Mouse (Mus musculus) lung, postnatal 0 days (tissue): Measurements from ENCODE around the gene Acbd7. TPM values are rescaled to one million over a fixed set of nuclear protein-coding genes. Genes with fewer than 3 reads are reported as not detected.

Source experiments
- ATAC-seq: fragments of 200-750 bp; cut with Nextera tagmentation; 2 replicates; pipeline ENCODE4 v1.8.0; 2017; ENCODE audit warnings: moderate library complexity
- DNase-seq: peaks from one replicate; pipeline ENCODE4 v3.0.0-alpha.2; 2016; ENCODE audit warnings: low spot score
- H3K27ac ChIP-seq: fragments of 300-500 bp; sonication (generic); 2 replicates; pipeline ENCODE4 v1.5.1; 2014; ENCODE audit warnings: antibody characterized with exemption, mild to moderate bottlenecking, low read length, mixed read lengths
- H3K27me3 ChIP-seq: fragments of 300-500 bp; sonication (generic); replicated peaks from 2 replicates; pipeline ENCODE4 v1.6.1; 2014; ENCODE audit warnings: low read length, mixed read lengths; ENCODE audit not compliant: insufficient read depth
- H3K36me3 ChIP-seq: fragments of 300-500 bp; sonication (generic); 2 replicates; pipeline ENCODE4 v1.6.1; 2014; ENCODE audit warnings: low read length, mixed read lengths; ENCODE audit not compliant: insufficient read depth
- H3K4me1 ChIP-seq: fragments of 300-500 bp; sonication (generic); 2 replicates; pipeline ENCODE4 v1.6.1; 2014; ENCODE audit warnings: antibody characterized with exemption, low read depth, low read length, mixed read lengths; ENCODE audit not compliant: insufficient read depth
- H3K4me2 ChIP-seq: fragments of 300-500 bp; sonication (generic); replicated peaks from 2 replicates; pipeline ENCODE4 v1.6.1; 2014; ENCODE audit warnings: low read depth, mild to moderate bottlenecking, low read length, moderate library complexity, mixed read lengths
- H3K4me3 ChIP-seq: fragments of 300-500 bp; sonication (generic); 2 replicates; pipeline ENCODE4 v1.5.1; 2014; ENCODE audit warnings: low read depth, low read length
- H3K9ac ChIP-seq: fragments of 300-500 bp; sonication (generic); replicated peaks from 2 replicates; pipeline ENCODE4 v1.6.1; 2014; ENCODE audit warnings: low read depth, mild to moderate bottlenecking
- H3K9me3 ChIP-seq: fragments of 300-500 bp; sonication (generic); 2 replicates; pipeline ENCODE4 v1.6.1; 2016; ENCODE audit warnings: low read length, mixed read lengths
- CTCF ChIP-seq: IDR thresholded peaks from 2 replicates; pipeline ENCODE4 v1.5.1; 2016; ENCODE audit warnings: antibody characterized with exemption, mild to moderate bottlenecking
- EP300 ChIP-seq: IDR thresholded peaks from 2 replicates; pipeline ENCODE4 v1.6.1; 2016; ENCODE audit warnings: antibody characterized with exemption, mild to moderate bottlenecking, control low read depth
- WGBS: fragments of 180-500 bp; shearing (Covaris S2); extraction: QIAGEN DNeasy Blood & Tissue Kit; methylation state at CpG from one replicate; pipeline ENCODE4 v1.1.7; 2014; 5-methylcytosine and 5-hydroxymethylcytosine counted together
- polyA plus RNA-seq: library from polyadenylated mRNA; unstranded; fragments of >200 nt; fragmentation: Nextera tagmentation; extraction: Ambion mirVana; gene quantifications from 2 replicates; pipeline ENCODE4 v1.2.1, GENCODE M21; 2015

The Acbd7 gene
- polyA plus RNA-seq = 2.5 and 3.3 TPM in 2 replicates

GRCm38 (mm10) chr2:3335611-3336301 is at the start of gene Acbd7:
Gene Acbd7, plus strand, starts transcription at chr2:3336168.
- peak; percentile 42 for ATAC-seq
- DNase-seq = peak; percentile 88
- Histone ChIP-seq H3K4me1 (peaks cover 8% of the 10 kb centered on the region; the same call in 1 of the 2 replicates), H3K4me3 (peak within 1 kb of the TSS; percentile 31), H3K4me2 (peak within 1 kb of the TSS; percentile 51), H3K27ac (no peak within 1 kb of the TSS), H3K27me3 (no peaks in the 10 kb centered on the region), H3K9me3 (no peaks in the 10 kb centered on the region), H3K9ac (no peak within 1 kb of the TSS), H3K36me3 (no peaks in the 10 kb centered on the region)
- 5% methylated on average over 20 of the region's 20 CpGs for WGBS
- TF ChIP-seq CTCF (no peak), EP300 (no peak)

- Histone ChIP-seq H3K4me2 (no peak overlapping the region), H3K4me3 (no peak overlapping the region), H3K4me1 (peaks cover 6% of the 10 kb centered on the region; the same call in 1 of the 2 replicates), H3K36me3 (no peaks in the 10 kb centered on the region), H3K9me3 (no peaks in the 10 kb centered on the region), H3K9ac (no peak overlapping the region), H3K27ac (no peak overlapping the region), H3K27me3 (no peaks in the 10 kb centered on the region)
- DNase-seq = no peak
- TF ChIP-seq CTCF (no peak), EP300 (no peak)
- no peak for ATAC-seq
- WGBS = 66% methylated on average over 2 of the region's 2 CpGs
Observed at GRCm38 (mm10) chr2:3286243-3286642, 49.7 kb upstream of the Acbd7 start.

- WGBS = 80% methylated on average over 1 of the region's 1 CpGs
- Histone ChIP-seq H3K9me3 (no peaks in the 10 kb centered on the region), H3K36me3 (no peaks in the 10 kb centered on the region), H3K9ac (no peak overlapping the region), H3K4me1 (peaks cover 3% of the 10 kb centered on the region; the same call in 1 of the 2 replicates), H3K27me3 (no peaks in the 10 kb centered on the region), H3K27ac (no peak overlapping the region), H3K4me3 (no peak overlapping the region), H3K4me2 (no peak overlapping the region)
- no peak for DNase-seq
- TF ChIP-seq EP300 = no peak
- TF ChIP-seq CTCF = no peak
- ATAC-seq = no peak
Observed at GRCm38 (mm10) chr2:3289581-3289980, 46.4 kb upstream of the Acbd7 start.

- no peak overlapping the region for H3K9ac ChIP-seq
- WGBS = 81% methylated on average over 1 of the region's 1 CpGs
Observed at GRCm38 (mm10) chr2:3292170-3292569, 43.8 kb upstream of the Acbd7 start.

GRCm38 (mm10) chr2:3295826-3296225 is 40.1 kb upstream of the Acbd7 start:
- H3K27ac ChIP-seq = no peak overlapping the region
- no peaks in the 10 kb centered on the region for H3K27me3 ChIP-seq
- peaks cover 3% of the 10 kb centered on the region; the same call in 1 of the 2 replicates for H3K4me1 ChIP-seq
- TF ChIP-seq EP300 (no peak), CTCF (no peak)
- H3K36me3 ChIP-seq = no peaks in the 10 kb centered on the region
- no peak overlapping the region for H3K4me3 ChIP-seq
- ATAC-seq = no peak
- H3K9me3 ChIP-seq = no peaks in the 10 kb centered on the region
- no peak overlapping the region for H3K4me2 ChIP-seq
- no peak overlapping the region for H3K9ac ChIP-seq
- WGBS = 62% methylated on average over 7 of the region's 7 CpGs
- peak; percentile 13 for DNase-seq

More at GRCm38 (mm10) chr2:3292170-3292569, 43.8 kb upstream of the Acbd7 start:
- TF ChIP-seq CTCF = no peak
- TF ChIP-seq EP300 = no peak
- Histone ChIP-seq H3K9me3 (no peaks in the 10 kb centered on the region), H3K36me3 (no peaks in the 10 kb centered on the region), H3K27me3 (no peaks in the 10 kb centered on the region), H3K4me2 (no peak overlapping the region), H3K4me3 (no peak overlapping the region), H3K4me1 (peaks cover 3% of the 10 kb centered on the region; the same call in 1 of the 2 replicates), H3K27ac (no peak overlapping the region)
- DNase-seq (no peak), ATAC-seq (no peak)

- Histone ChIP-seq H3K36me3 (0 out of 2 replicates have a peak, but pooled peaks cover 11% of the 10 kb centered on the region), H3K27ac (no peak overlapping the region), H3K4me3 (no peak overlapping the region), H3K9ac (no peak overlapping the region), H3K27me3 (no peaks in the 10 kb centered on the region), H3K4me1 (no peaks in the 10 kb centered on the region), H3K9me3 (no peaks in the 10 kb centered on the region), H3K4me2 (no peak overlapping the region)
- TF ChIP-seq CTCF = no peak
- no peak for TF ChIP-seq EP300
- ATAC-seq (no peak), DNase-seq (peak; percentile 18)
- WGBS = 38% methylated on average over 3 of the region's 3 CpGs
Observed at GRCm38 (mm10) chr2:3305426-3306025, 30.4 kb upstream of the Acbd7 start.
